Mouse (Mus musculus): ENCODE measurements around the gene Eras.
"Not testable (repeated sequence)": the region's sequence is repeated elsewhere in the genome, so short reads cannot be mapped to it uniquely, and the experiment has no call there.

Gene Eras

DNA sequence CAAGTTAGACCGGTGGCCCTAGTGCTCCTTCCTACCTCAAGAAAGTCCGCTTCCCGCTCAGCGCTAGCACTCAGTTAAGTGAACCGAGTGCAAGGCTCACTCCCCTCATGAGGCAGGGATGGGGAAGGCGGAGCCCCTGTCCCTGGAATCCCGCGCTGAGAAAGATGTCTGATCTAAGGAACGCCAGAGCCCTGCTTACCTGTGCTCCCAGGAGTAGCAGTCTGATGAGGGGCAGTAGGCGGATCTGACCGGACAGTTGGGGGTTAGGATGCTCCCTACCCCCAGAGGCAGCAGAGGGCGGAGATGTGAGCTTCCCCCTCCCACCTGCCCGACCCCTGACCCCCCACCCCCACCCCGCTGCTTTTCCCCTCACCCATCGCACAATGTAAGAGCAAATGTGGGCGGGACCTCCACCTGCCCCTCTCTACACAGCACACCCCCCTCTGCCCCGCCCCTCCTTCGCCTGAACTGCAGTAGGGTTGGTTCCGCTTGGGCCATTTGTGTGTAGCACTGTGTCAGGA lies at the start of gene Eras:
TSS of gene Eras (minus strand) at position 338 of the 521 bp plus-strand sequence.
- DNase-seq, result no peak

DNA sequence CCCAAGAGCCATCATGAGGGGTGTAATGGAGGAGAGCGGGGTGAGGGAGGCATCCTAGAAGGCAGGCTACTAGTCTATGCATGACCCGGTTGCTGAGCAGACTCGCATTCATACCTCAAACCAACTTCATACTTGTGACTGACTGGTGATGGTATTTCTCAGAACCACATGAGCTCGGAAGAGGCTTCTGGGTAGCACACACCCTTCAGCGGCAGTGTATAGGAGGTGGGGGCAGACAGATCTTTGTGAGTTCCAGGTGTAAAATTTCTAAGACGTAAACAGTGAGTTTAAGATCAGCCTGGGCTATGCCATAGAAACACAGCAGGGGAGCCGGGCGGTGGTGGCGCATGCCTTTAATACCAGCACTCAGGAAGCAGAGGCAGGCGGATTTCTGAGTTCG lies 49.5 kb upstream of the Eras start, which contains the start of gene Gata1:
TSS of gene Gata1 (minus strand) at position 180 of the 400 bp plus-strand sequence.
- no peak for DNase-seq

DNA sequence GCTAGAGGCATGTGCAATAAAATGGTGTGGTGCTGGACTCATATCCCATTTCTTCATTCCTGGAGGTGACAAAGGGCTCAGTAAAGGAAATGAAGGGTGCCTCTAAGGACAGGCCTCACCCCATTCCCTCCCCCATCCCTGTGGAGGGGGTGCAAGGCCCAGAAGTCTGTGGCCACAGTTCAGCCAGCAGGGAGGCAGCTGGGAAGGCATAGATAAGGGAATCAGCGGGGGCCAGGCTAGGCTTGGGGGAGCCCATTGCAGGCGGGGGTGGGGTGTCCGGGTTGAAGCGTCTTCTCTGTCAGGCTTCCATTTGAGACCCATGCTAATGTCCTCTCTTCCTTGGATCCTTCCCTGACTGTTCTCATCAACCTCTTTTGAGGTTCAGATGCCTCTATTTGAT lies 42.9 kb upstream of the Eras start:
- DNase-seq, result no peak

DNA sequence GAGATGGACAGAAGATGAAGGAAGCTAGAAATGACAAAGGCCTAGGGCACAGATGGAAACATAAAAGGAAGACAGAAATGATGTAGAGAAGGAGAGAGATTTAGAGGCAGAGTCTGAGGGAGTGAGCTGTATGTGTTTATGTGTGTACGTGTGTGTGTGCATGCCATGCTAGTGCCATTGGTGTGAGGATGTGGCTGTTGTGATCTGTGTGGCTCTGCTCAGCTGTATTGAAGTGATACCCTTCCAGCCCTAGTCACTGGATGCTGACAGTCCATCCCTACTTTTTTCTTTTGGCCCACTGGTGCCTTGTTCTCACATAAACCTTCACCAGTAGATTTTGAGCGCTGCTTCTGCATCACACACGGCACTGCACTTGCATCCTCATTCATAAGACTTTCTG lies 40.5 kb upstream of the Eras start:
- DNase-seq, result no peak

DNA sequence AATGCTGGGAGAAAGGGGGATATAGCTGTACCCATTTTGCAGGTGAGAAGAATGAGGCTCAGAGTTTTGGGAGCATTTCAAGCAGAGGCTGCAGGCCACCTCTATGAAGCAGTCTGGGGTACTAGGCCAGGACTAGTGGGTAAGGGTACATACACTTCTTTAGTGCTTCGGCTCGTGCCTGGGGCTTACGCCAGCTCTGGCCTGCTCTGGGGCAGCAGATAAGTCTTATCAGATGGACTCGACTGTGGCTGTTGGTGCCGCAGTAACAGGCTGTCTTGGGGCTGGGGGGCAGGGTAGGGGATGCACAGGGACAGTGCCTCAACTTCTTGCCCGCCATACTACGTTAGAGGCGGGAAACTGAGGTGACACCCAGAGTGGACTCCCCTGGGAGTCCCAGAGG lies 39.8 kb upstream of the Eras start:
- DNase-seq, result no peak

DNA sequence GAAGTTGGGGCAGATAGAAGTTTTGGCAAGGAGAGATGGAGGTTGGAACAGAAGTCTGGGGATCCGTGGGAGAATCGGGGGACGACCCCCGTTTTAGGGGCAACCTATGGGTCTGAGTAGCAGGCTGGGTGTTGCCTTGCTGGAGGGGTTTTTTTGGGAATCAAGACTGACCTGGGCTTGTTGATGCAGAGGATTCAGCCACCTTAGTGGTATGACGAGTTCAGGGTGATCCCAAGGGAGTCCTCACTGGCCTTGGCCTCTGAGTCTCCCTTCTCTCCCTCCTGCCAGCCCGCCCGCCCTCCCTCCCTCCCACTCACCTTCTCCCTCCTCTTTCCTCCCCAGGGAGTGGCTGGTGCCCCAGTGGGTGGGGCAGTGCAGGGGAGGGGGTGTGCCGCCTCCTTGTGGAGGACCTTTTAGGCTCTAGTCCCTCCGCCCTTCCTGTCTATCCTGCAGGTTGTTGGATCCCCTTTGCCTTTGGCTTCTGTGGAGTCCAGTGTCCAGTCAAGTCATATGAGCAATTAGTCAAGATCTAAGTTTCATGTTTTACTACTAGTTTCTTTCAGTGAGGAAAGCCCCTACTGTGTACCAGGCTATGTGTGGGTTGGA lies 39.3 kb upstream of the Eras start:
- no peak for DNase-seq

DNA sequence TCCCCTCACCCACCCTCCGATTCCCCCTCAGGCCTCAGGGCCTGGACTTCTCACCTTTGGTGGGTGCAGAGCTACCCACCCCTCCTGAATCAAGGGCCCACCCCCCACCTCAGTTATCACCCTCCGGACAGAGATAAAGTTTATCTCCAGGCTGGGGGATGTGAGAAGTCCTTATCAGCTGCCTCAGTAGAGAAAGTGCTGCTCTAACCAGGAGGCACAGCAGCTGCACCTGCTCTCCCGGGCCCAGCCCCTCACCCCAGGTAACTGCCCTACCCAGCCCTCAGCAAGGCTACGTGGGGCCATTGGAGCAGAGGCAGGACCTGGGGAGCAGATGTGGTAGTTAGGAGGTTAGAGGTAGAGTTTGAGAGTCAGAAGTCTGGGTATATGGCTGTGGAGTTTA lies 37.8 kb upstream of the Eras start:
- no peak for DNase-seq

DNA sequence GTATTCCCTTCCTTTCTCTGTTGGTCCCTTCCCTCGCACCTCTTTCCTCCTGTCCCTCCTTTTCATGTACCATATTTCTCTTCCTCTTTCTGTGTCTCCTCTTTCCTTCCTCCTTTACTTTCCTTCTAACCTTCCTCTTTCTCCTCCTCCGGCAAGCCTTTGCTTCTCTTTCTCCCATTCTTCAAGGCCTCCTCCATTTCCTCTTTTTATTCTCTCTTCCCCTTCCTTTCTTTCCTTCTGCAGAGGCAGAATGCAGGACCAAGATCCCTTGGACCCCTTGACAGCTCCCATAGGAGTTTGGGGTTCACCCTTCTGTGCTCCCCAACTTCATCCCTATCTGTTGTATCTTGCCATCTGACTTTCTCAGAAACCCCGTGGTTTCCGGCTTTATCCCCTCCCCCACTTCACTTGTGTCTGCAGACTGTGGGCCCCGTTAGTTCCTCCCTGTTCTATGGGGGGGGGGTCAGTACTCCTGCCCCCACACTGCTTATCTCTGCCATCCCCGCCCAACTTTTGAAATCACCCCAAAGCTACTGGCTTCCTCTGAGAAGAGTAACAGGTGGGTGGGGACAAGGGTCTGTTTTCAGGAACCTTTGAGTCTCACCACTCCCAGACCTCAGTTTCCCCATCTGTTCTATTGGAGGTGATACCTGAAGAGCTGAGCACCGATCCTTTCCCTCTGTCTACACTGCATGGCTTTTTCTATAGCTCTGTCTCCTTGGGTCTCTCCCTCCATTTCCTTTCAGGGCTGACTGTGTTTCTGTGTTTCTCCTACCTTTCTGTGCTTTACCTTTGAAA lies 35.6 kb upstream of the Eras start:
- DNase-seq, result no peak

DNA sequence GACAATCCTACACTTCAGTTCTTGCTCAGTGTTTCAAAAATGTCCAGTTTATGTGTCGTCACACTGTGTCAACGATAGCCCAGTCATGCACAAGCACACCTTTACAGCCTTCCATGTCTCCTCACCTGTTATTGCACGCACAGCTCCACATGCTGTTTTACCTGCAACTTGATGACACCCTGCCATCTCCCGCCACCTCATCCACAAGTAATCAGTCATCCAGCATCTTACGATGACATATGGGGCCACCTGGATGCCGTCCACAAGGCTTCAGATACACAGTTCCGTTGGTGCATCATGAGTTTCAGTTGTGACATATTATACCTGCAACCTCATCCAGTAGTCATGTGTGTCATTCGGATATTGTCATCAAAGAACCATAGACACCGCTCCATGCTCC lies 30.5 kb upstream of the Eras start:
- DNase-seq, result no peak

DNA sequence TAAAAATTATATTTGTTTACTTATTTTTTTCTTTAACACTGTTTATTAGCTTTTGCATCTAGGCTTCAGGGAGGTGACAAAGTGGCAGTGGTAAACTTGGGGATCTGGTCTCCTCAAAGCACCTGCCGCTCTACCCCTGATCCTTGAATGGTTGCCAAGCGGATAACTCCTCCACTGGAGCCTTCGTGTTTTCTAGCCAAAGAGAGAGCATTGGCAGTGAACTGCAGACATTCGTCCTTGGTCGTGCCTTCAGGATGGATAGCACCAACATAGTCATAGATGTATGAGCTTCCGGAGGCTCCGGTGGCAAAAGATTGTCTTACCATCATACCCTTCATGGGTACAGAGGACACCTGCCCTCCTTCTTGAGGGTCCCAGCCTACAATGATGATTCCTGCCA lies 21.7 kb upstream of the Eras start:
- peak in 1 of 2 experiments; percentile 9 for DNase-seq

DNA sequence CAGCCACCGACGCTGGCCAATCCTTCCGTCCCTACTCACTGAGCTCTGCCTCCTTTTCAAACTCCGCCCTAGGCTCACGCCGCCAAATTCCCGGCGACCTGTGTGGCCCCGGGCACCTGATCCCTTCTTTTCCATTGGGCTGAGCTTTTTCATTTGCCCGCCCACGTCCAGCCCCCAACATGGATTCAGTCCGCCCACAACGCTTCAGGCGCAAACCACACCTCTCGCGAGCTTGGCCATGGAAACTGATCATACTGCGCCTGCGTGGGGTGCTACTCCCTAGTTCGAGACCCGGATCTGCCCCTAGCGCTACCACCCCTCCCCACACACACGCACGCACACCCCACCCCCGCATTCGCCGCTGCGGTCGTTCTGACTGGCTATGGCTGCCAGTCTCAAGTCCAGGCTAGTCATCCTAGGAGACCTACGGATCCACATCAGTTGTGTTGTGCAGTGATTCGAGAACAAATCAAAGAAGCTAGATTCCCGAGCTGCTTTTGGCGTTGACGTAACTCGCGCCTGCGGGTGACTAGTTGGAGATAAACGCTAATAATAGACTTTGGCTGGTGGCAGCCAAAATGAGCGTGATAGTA lies 19.6 kb upstream of the Eras start:
- peak; percentile 93 to 96 for DNase-seq

DNA sequence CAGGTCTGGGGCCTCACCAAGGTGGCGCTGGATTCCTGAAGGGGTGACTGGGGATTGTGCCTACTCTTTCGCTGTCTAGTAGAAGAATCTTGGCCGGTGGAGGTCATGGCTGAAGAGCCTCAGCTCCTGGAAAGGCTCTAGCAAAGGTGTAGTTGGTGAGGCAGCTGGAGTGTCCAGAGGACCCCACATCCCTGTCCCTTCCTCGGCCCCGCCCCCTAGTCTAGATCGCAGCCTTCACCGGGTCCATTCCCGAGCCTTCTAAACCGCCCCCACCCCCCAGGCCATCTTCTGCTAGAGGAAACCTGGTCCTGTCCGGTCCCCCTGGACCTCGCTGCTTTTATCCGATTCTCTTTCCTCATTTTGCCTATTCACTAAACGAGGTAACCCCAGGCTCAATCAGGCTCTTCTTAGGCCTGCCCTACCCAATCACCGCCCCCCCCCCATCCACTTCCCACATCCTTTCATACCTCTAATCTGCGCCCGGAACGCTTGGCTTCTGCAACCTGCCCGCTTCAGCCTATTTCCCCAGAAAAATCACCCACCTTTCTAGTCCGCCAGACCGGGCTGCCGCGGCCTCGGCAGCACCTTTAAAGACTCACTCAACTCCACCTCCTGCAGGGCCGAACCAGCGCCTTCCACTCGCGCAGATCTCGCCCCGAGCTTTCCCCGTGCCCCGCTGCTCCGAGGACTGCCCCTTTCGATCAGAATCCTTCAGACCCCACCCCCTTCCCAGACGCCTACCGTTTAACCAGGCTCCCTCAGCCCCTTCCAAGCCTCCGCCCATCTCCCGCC lies 18.9 kb upstream of the Eras start, which contains the start of gene Hdac6:
TSS of gene Hdac6 (minus strand) at position 782 of the 792 bp plus-strand sequence.
- DNase-seq, result peak; percentile 55 to 57

DNA sequence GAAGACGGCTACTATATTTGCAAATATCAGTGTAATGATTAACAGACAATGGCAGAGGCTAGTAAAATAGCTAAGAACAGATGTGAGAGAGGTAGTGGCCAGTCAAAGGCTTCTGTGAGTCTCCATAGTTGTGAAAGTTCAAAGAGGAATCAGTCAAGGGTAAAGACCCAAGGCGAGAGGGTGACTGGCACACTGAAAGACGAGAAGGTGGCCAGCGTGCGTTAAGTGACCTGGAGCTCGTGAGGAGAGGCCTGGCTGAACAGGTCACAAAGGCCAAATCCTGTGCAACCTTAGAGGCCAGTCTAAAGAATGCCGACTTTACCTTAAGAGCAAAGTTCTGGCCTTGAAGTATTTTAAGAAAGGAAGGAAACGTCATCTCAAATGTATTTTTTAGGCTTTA lies 17.2 kb upstream of the Eras start:
- no peak for DNase-seq

DNA sequence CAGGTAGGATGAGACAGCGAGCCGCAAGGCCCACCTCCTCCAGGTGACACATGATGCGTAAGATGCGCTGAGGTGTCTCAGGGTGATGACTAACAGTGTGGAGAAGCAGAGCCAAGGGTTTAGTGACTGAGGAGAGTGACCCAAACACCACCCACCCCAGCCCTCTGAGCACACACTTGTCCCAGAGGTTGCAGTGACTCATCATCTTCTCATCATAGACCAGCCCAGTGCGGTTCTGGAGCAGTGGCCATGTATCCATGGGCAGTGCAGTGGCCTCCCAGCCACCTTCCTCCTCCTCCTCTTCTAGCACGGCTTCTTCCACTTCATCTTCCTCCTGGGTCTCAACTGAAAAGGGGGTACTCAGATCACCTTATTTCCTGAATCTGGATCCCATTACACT lies 9.3 kb upstream of the Eras start:
- no peak for DNase-seq

DNA sequence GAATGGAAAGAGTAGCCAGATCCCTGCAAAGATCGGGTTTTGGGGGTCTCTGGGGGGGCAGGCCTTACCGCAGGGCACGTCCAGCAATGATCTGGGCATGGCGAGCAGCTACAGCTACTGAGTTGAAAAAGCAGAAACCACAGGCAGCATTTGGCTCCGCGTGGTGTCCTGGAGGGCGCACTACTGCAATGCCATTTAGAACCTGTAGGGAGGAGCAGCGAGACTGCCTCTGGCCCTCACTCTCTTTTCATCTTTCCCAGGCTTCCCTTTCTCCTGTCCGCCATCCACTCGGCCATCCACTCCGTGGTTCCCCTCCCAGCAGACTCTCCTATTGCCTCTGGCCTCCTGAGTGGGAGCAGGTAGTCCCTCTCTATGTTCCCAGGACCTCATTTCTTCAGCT lies 8.5 kb upstream of the Eras start:
- DNase-seq, result peak in 1 of 2 experiments; percentile 16

DNA sequence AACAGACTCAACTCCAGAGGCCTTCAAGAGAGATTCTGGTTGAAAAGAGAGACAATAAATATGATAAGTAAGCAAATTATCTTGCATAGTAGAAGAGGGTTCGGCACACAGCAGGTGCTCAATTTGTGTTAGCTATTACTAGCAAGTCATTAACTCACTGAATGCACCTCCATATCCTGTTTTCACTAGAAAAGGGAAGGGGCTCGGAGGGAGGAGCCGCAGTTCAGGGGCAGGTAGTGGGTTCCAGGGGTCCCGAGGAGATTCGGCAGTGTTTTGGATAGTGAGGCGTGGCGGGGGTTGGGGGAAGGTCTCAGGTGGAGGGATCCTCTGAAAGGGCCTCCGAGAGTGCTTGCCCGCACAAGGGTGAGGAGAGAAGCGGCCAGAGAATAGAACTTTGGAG lies 1.3 kb downstream of the Eras start:
- DNase-seq, result no peak

DNA sequence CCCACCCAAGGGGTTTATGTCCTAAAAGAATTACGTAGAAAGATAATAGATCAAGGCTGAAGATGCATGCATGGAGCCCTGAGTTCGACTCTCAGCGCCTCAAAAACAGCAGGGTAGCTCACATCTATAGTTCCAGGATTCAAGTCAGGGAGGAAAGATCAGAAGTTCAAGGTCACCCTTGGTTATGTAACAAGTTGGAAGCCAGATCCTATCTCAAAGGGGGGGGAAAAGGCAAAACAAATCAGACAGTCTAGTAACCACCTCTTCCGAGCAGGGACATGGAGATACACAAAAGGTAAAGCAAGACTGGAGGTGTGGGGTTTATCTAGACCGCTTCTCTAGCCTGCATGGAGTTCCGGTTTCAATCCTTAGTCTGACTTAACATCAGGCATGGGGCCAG lies 2.1 kb downstream of the Eras start:
- DNase-seq, result no peak

DNA sequence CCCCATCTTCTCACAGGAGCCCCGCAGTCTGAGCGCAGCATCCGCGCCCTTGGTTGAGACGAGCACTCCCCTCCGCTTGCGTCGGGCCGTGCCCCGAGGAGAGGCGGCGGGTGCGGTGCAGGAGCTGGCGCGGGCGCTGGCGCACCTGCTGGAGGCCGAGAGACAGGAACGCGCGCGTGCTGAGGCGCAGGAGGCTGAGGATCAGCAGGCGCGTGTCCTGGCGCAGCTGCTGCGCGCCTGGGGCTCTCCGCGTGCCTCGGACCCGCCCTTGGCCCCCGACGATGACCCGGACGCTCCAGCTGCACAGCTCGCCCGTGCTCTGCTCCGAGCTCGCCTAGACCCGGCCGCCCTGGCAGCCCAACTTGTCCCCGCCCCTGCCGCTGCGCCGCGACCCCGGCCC lies 6.4 kb downstream of the Eras start:
- DNase-seq, result peak; percentile 26 to 40

DNA sequence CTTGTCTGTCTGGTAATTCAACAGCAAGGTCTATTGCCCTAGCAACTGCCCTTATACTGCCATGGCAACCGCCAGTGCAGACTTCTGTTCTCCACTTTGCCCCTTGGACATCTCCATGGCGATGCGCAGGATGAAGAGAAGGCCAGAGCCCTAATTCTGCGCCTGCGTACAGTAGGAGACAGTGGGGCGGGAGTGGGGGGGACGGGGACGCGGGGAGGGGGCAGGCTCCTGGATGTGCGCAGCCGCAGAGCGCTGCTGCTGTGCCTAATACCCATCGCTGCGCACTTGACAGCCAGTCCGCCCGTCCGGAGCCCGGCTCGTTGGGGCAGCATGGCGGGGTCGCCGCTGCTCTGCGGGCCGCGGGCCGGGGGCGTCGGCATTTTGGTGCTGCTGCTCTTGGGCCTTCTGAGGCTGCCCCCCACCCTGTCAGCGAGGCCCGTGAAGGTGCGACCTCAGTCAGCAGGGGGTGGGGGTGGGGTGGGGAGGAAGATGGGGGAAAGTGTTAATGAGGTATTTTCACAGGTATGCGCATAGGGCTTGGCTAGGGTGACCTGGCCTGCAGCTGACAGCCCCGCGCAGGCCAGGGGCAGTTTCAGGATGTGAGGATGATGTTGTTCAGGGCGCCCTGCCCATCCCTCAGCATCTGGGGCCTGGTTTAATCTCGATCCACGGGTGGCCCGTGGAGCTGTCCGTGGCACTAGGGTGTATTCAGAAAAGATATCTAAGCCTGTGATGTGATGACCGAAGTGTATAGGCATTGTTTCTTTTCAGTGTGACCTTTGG lies 8.6 kb downstream of the Eras start, which contains the start of gene Pcsk1n:
TSS of gene Pcsk1n (plus strand) at position 222 of the 783 bp plus-strand sequence.
- peak; percentile 76 to 82 for DNase-seq

DNA sequence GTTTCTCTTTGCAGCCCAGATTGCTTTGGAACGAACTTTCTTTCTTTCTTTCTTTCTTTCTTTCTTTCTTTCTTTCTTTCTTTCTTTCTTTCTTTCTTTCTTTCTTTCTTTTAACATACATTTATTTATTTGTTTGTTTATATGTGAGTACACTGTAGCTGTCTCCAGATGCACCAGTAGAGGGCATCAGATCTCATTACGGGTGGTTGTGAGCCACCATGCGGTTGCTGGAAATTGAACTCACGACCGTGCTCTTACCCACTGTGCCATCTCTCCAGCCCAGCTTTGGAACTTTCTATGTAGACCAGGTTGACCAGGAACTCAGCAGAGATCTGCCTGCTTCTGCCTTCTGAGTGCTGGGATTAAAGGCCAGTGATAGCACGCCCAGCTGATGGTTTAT lies 10.4 kb downstream of the Eras start:
- not testable (repeated sequence) for DNase-seq

DNA sequence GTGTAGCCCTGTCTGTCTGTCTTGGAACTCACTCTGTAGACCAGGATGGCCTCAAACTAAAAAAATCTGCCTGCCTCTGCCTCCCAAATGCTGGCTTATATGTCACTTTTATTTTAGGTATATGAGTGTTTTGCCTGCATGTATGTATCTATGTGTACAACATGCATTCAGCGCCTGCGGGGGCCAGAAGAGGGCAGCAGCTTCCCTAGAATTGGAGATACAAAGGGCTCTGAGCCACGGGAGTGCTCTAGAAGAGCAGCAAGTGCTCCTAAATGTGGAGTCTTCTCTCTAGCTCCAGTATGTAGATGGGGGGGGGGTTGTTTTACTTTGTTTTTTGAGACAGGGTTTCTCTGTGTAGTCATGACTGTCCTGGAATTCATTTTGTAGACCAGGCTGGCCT lies 12.7 kb downstream of the Eras start:
- DNase-seq, result peak; percentile 33 to 65

DNA sequence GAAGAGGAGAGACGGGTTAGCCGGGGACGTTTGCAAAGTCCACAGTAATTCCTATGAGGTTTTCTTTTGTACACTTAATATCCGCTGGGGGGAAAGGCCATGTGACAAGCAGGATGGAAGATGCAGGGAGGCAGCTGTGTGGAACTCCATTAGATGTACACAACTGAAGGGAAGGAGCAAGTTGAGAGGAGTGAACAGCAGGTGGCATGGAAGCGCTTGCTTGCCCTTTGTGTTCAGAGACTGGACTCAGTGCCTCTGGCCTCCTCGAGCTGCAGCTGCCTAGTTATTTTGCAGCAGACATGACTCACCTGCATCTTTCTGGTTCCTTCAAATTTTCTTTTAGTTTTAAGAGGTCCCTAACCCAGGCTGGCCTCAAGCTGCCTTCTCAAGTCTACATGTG lies 17.9 kb downstream of the Eras start:
- DNase-seq, result no peak
